Mouse (Mus musculus) neural tube, embryonic 12.5 days (tissue): ENCODE data around the gene Dgcr6. TPM values are rescaled to one million over a fixed set of nuclear protein-coding genes. Genes with fewer than 3 reads are reported as not detected.
A peak's percentile ranks its signal among the peaks of the same experiment; 100 is the strongest.

Experiments
- ATAC-seq: fragments of 200-750 bp; cut with Nextera tagmentation; 2 replicates; pipeline ENCODE4 v1.8.0; 2017; ENCODE audit warnings: low read depth, mild to moderate bottlenecking, moderate TSS enrichment, moderate library complexity; ENCODE audit not compliant: low FRiP score
- H3K27ac ChIP-seq: fragments of 300-500 bp; sonication (generic); 2 replicates; pipeline ENCODE4 v1.5.1; 2016
- H3K27me3 ChIP-seq: fragments of 300-500 bp; sonication (generic); replicated peaks from 2 replicates; pipeline ENCODE4 v1.6.1; 2016; ENCODE audit warnings: mild to moderate bottlenecking
- H3K36me3 ChIP-seq: fragments of 300-500 bp; sonication (generic); 2 replicates; pipeline ENCODE4 v1.6.1; 2016; ENCODE audit warnings: mild to moderate bottlenecking
- H3K4me1 ChIP-seq: fragments of 300-500 bp; sonication (generic); 2 replicates; pipeline ENCODE4 v1.6.1; 2016
- H3K4me2 ChIP-seq: fragments of 300-500 bp; sonication (generic); replicated peaks from 2 replicates; pipeline ENCODE4 v1.6.1; 2016; ENCODE audit warnings: mild to moderate bottlenecking
- H3K4me3 ChIP-seq: fragments of 300-500 bp; sonication (generic); 2 replicates; pipeline ENCODE4 v1.5.1; 2016
- H3K9ac ChIP-seq: fragments of 300-500 bp; sonication (generic); 2 replicates; pipeline ENCODE4 v1.6.1; 2016; ENCODE audit warnings: mild to moderate bottlenecking
- H3K9me3 ChIP-seq: fragments of 300-500 bp; sonication (generic); 2 replicates; pipeline ENCODE4 v1.6.1; 2016; ENCODE audit warnings: mild to moderate bottlenecking
- WGBS: fragments of 180-500 bp; shearing (Covaris S2); methylation state at CpG from one replicate; pipeline ENCODE4 v1.1.7; 2016; 5-methylcytosine and 5-hydroxymethylcytosine counted together
- polyA plus RNA-seq: library from polyadenylated mRNA; unstranded; fragments of >200 nt; fragmentation: Nextera tagmentation; extraction: Ambion mirVana; gene quantifications from 2 replicates; pipeline ENCODE4 v1.2.1, GENCODE M21; 2016

Gene Dgcr6
- polyA plus RNA-seq, 1 experiment from 2014 or later: 162 TPM

GRCm38 (mm10) chr16:18044991-18045390 is 7.7 kb upstream of the Dgcr6 start:
- H3K4me2 ChIP-seq: no peak overlapping the region
- no peaks in the 10 kb centered on the region for H3K36me3 ChIP-seq
- H3K4me3 ChIP-seq: no peak overlapping the region
- no peak for ATAC-seq
- H3K9me3 ChIP-seq: no peaks in the 10 kb centered on the region
- WGBS: 86% methylated on average over 10 of the region's 10 CpGs
- H3K9ac ChIP-seq: no peak overlapping the region
- H3K27ac ChIP-seq: no peak overlapping the region
- H3K4me1 ChIP-seq: no peaks in the 10 kb centered on the region
- H3K27me3 ChIP-seq: no peaks in the 10 kb centered on the region

DNA sequence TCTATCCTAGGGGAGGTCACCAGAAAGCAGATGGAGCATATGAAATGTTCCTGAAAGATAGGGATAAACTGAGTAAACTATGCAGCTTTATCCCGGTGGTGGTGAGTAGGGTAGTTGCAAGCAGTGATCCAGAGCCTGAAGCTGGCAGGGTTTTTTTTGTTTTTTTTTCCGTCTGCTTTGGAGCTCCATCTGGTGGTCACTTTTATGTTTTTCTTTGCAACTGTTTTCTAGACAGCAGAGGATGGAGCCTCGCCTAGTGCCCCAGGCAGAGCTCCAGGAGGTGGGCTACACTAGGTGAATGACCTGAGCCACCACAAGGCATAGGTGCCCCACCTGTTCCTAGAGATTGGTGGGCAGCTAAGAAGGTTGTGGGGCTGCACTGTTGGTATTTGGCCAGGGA is 5.0 kb upstream of the Dgcr6 start:
- ATAC-seq: peak; percentile 53; the same call in 1 of the 2 replicates

GRCm38 (mm10) chr16:18048071-18048470 is 4.6 kb upstream of the Dgcr6 start:
- no peaks in the 10 kb centered on the region for H3K4me1 ChIP-seq
- no peak for ATAC-seq
- H3K36me3 ChIP-seq: no peaks in the 10 kb centered on the region
- H3K9me3 ChIP-seq: no peaks in the 10 kb centered on the region
- 78% methylated on average over 8 of the region's 8 CpGs for WGBS
- no peak overlapping the region for H3K9ac ChIP-seq
- no peak overlapping the region for H3K4me3 ChIP-seq
- H3K27ac ChIP-seq: no peak overlapping the region
- no peaks in the 10 kb centered on the region for H3K27me3 ChIP-seq
- H3K4me2 ChIP-seq: no peak overlapping the region

More for the DNA sequence above, 5.0 kb upstream of the Dgcr6 start:
- Histone ChIP-seq H3K36me3 (no peaks in the 10 kb centered on the region), H3K4me1 (no peaks in the 10 kb centered on the region), H3K27me3 (no peaks in the 10 kb centered on the region), H3K4me3 (no peak overlapping the region), H3K4me2 (no peak overlapping the region), H3K9ac (no peak overlapping the region), H3K27ac (no peak overlapping the region), H3K9me3 (no peaks in the 10 kb centered on the region)
- WGBS: 1% methylated on average over 3 of the region's 3 CpGs

DNA sequence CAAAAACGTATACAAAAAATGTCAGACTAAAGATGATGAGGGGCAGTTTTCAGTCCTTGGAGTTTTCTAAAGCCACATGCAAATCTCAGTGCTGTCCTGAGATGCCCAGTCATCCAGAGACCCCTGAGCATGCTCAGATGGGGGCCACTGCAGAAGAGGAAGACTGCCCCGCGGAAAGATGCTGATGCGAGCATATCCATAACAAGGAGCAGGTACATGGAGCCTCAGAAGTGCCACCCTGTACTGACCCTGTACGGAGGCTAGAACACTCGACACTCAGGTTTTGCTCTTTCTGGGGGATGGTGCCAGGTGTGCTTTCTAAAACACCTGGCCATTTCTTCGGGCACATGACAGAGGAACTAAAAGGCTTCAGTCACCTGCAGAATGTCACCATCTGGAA is 338 bp upstream of the Dgcr6 start:
- Histone ChIP-seq H3K27me3 (no peaks in the 10 kb centered on the region), H3K9me3 (no peaks in the 10 kb centered on the region), H3K4me2 (no peak overlapping the region), H3K36me3 (no peaks in the 10 kb centered on the region), H3K27ac (no peak overlapping the region), H3K9ac (no peak overlapping the region), H3K4me1 (no peaks in the 10 kb centered on the region), H3K4me3 (no peak overlapping the region)
- peak; percentile 37 for ATAC-seq
- WGBS: 60% methylated on average over 7 of the region's 7 CpGs

DNA sequence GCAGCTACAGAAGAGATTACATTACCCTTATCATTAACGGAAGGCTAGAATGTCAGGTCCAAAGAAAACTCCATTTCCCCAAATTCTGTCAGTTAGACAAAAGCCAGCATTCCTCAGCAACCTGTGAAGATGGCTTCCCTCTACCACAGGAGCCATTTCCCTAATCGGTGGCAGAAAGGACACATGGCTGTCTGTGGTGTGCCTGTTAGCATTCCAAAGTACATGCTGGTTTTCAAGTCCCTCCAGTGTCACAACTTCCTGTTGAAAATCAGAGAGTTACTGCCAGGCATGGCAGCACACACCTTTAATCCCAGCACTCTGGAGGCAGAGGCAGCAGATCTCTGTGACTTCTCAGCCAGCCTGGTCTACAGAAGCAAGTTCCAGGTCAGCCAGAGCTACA is 3.6 kb downstream of the Dgcr6 start:
- WGBS: 80% methylated on average over 2 of the region's 2 CpGs

DNA sequence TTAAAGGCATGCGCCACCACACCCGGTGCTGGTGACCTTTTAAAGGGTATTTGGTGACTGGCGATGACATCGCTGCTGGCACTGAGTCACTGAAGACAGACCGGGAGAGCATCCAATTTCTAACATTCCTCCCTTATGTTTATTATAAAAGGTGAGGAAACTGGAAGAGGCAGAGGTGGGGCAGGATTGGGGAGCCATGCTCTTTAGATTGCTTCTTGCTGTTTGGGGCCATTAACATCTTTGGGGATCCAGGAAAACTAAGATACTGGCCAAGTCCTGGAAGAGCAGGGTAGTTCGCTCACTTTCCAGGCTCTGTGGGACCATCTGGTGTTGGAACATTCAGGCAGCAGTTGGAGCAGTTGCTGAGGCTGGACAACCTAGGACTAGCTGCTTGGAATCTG is 5.7 kb downstream of the Dgcr6 start:
- H3K9ac ChIP-seq: no peak overlapping the region
- H3K4me1 ChIP-seq: no peaks in the 10 kb centered on the region
- H3K9me3 ChIP-seq: no peaks in the 10 kb centered on the region
- no peak overlapping the region for H3K4me3 ChIP-seq
- H3K27me3 ChIP-seq: no peaks in the 10 kb centered on the region
- no peak for ATAC-seq
- H3K36me3 ChIP-seq: no peaks in the 10 kb centered on the region
- 88% methylated on average over 6 of the region's 6 CpGs for WGBS
- H3K27ac ChIP-seq: no peak overlapping the region
- H3K4me2 ChIP-seq: no peak overlapping the region

More for the DNA sequence above, 3.6 kb downstream of the Dgcr6 start:
- Histone ChIP-seq H3K9me3 (no peaks in the 10 kb centered on the region), H3K4me2 (no peak overlapping the region), H3K36me3 (no peaks in the 10 kb centered on the region), H3K27ac (no peak overlapping the region), H3K4me1 (no peaks in the 10 kb centered on the region), H3K27me3 (no peaks in the 10 kb centered on the region), H3K4me3 (no peak overlapping the region), H3K9ac (no peak overlapping the region)
- ATAC-seq: no peak

DNA sequence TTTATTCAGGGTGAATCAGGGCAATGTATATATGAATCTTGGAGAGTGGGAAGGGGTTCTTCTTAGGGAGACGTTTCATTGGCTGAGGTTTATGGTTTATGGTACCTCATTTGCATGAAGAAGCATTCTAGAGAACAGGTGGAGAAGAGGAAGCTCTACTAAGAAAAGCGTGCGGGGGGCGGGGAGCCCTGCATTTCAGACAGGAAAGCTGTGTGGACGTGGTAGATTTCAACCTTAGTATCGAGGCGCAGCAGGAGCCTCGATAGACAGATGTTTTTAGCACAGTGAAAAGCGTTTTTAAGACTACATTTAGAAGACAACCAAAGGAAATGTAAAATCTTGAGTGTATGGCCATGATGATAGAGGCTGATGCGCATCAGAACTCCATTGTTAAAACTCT is 6.6 kb downstream of the Dgcr6 start:
- WGBS: 78% methylated on average over 10 of the region's 10 CpGs
- H3K9ac ChIP-seq: no peak overlapping the region
- H3K36me3 ChIP-seq: no peaks in the 10 kb centered on the region
- no peak overlapping the region for H3K4me3 ChIP-seq
- no peak overlapping the region for H3K27ac ChIP-seq
- no peaks in the 10 kb centered on the region for H3K27me3 ChIP-seq
- no peak overlapping the region for H3K4me2 ChIP-seq
- H3K4me1 ChIP-seq: no peaks in the 10 kb centered on the region
- ATAC-seq: no peak
- no peaks in the 10 kb centered on the region for H3K9me3 ChIP-seq

- Histone ChIP-seq H3K36me3 (no peaks in the 10 kb centered on the region), H3K4me3 (no peak overlapping the region), H3K9ac (no peak overlapping the region), H3K27me3 (no peaks in the 10 kb centered on the region), H3K27ac (no peak overlapping the region), H3K4me2 (no peak overlapping the region), H3K4me1 (no peaks in the 10 kb centered on the region), H3K9me3 (no peaks in the 10 kb centered on the region)
- WGBS: 84% methylated on average over 11 of the region's 11 CpGs
- ATAC-seq: no peak
These were observed 8.5 kb downstream of the Dgcr6 start for GRCm38 (mm10) chr16:18061201-18061600.

GRCm38 (mm10) chr16:18066060-18067009 is 13.7 kb downstream of the Dgcr6 start:
- Histone ChIP-seq H3K27ac (peak overlapping the region; percentile 87), H3K27me3 (no peaks in the 10 kb centered on the region), H3K36me3 (peaks cover 34% of the 10 kb centered on the region), H3K4me2 (peak overlapping the region; percentile 71), H3K4me3 (peak overlapping the region; percentile 91), H3K9me3 (no peaks in the 10 kb centered on the region), H3K9ac (peak overlapping the region; percentile 91), H3K4me1 (peaks cover 16% of the 10 kb centered on the region)
- ATAC-seq: peak; percentile 99
- WGBS: 1% methylated on average over 81 of the region's 81 CpGs

DNA sequence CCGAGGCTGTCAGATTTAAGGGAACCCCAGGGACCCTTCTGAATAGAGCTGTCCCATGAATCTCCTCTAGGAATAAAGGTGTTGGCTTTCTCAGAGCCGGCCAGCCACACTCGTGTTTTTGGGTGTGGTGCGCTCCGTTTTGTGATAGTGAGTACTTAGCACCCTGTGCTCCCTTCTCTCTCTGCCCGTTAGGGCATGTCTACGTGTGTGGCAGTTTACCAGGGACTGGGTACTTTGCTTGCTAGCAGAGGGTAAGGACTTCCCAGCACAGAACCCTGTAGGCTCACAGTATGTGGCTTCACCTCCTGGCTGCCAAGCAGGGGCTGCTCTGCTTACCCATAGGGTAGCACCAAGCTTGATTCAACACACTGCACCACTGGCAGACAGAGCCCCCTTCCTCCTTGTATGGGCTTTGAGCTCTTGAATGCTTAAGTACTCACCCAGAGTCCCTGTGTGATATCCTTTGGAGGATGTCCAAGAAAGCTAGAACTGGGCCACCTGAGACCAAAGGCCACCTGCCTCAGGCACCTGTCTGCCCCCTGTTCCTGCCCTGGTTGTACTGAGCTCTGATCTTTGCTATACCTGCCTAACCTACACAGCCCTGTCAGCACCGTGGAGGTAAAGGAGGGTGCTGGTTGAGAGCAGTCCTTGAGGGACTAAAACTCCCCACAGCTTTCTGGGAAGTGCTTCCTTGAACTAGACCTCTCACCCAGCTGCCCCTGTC is 16.2 kb downstream of the Dgcr6 start:
- 0 out of 2 replicates have a peak overlapping the region, but pooled peaks have one; percentile 26 for H3K9ac ChIP-seq
- WGBS: 79% methylated on average over 8 of the region's 8 CpGs
- peaks cover 48% of the 10 kb centered on the region for H3K36me3 ChIP-seq

GRCm38 (mm10) chr16:18070798-18071197 is 18.1 kb downstream of the Dgcr6 start:
- peaks cover 53% of the 10 kb centered on the region for H3K36me3 ChIP-seq
- H3K27ac ChIP-seq: no peak overlapping the region
- no peaks in the 10 kb centered on the region for H3K27me3 ChIP-seq
- no peaks in the 10 kb centered on the region for H3K9me3 ChIP-seq
- H3K9ac ChIP-seq: no peak overlapping the region
- H3K4me2 ChIP-seq: no peak overlapping the region
- WGBS: 96% methylated on average over 5 of the region's 5 CpGs
- H3K4me1 ChIP-seq: peaks cover 16% of the 10 kb centered on the region
- no peak for ATAC-seq
- no peak overlapping the region for H3K4me3 ChIP-seq

More for the DNA sequence above, 16.2 kb downstream of the Dgcr6 start:
- no peak for ATAC-seq
- Histone ChIP-seq H3K27ac (no peak overlapping the region), H3K4me1 (peaks cover 16% of the 10 kb centered on the region), H3K4me3 (0 out of 2 replicates have a peak overlapping the region, but pooled peaks have one; percentile 3), H3K27me3 (no peaks in the 10 kb centered on the region), H3K9me3 (no peaks in the 10 kb centered on the region), H3K4me2 (peak overlapping the region; percentile 43)

GRCm38 (mm10) chr16:18072089-18072488 is 19.4 kb downstream of the Dgcr6 start:
- no peak for ATAC-seq
- Histone ChIP-seq H3K9ac (no peak overlapping the region), H3K4me2 (no peak overlapping the region), H3K4me3 (no peak overlapping the region), H3K4me1 (peaks cover 15% of the 10 kb centered on the region), H3K9me3 (no peaks in the 10 kb centered on the region), H3K27ac (no peak overlapping the region), H3K36me3 (peaks cover 53% of the 10 kb centered on the region), H3K27me3 (no peaks in the 10 kb centered on the region)
- 92% methylated on average over 13 of the region's 13 CpGs for WGBS
